Mouse (Mus musculus): ENCODE measurements around the gene Gm10413. TPM values are rescaled to one million over a fixed set of nuclear protein-coding genes. Genes with fewer than 3 reads are reported as not detected.

Gene Gm10413
- polyA plus RNA-seq (2012; rRNA removed; ENCODE audit: low replicate concordance), result not detected in 2 replicates

GRCm38 (mm10) chr14:3394793-3395192 is at the start of gene Gm10413:
Gene Gm10413, plus strand, starts transcription at chr14:3395093.

DNA sequence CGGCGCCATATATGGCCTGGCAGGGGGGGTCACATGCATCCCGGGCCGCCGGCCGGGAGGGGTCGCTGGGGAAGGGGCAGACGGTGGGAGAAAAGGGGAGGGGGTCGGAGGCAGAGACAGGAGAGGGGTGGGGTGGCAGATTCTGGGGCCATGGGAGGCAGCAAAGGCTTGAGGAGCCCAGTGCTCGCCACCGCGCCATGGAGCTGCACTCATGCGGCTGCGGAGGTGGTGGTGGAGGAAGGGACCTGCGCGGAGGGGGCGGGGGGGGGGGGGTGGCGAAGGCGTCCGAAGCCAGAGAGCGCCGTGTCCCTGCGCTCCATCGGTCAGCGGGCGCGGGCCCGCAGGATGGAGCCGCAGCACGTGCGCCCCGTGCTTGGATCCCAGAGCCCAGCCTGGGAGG is 17.4 kb downstream of the Gm10413 start, which contains the start of gene Gm10409:
Gene Gm10409, plus strand, starts transcription at position 301 of the 400 bp plus-strand sequence.

DNA sequence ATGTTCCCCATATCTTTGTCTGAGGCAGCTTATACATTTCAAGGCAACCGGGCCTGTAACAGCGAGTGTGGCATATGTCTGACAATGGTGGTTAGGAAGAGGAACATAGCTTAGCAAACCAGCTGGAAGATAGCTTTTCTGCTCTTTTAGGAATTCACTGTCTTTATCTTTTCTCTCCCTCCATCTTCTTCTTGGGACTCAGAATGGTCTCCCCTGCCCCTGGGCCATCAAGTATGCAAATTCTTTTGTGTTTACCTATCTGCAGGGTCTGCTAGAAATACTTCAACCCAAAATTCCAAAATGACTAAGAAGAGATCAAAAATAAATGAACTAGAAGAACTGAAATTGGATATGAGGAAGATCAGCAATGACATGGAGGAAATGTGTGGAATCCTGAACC is 32.9 kb downstream of the Gm10413 start, which contains the start of gene Gm3005:
Gene Gm3005, plus strand, starts transcription at position 301 of the 400 bp plus-strand sequence.

GRCm38 (mm10) chr14:3449079-3449478 is 54.2 kb downstream of the Gm10413 start, which contains the start of gene Gm10408:
Gene Gm10408, plus strand, starts transcription at chr14:3449379.

Other genes with a start within 250 kb of the Gm10413 start
- not detected in 2 replicates for gene Gm5795, start 206.8 kb upstream of the Gm10413 start, polyA plus RNA-seq (2012; rRNA removed; ENCODE audit: low replicate concordance)
- gene D830030K20Rik, start 186.6 kb upstream of the Gm10413 start, polyA plus RNA-seq (2012; rRNA removed; ENCODE audit: low replicate concordance), result 0.48 and 0.77 TPM in 2 replicates
- gene Gm2956, start 62.5 kb upstream of the Gm10413 start, polyA plus RNA-seq (2012; rRNA removed; ENCODE audit: low replicate concordance), result 0.20 and 0.23 TPM in 2 replicates
- 0.17 TPM in 1 of 2 replicates, not detected in the other for gene Gm10409, start 17.5 kb downstream of the Gm10413 start, polyA plus RNA-seq (2012; rRNA removed; ENCODE audit: low replicate concordance)
- gene Gm3005, start 33.0 kb downstream of the Gm10413 start, polyA plus RNA-seq (2012; rRNA removed; ENCODE audit: low replicate concordance), result 0.15 and 0.32 TPM in 2 replicates
- gene Gm10408, start 54.3 kb downstream of the Gm10413 start, polyA plus RNA-seq (2012; rRNA removed; ENCODE audit: low replicate concordance), result not detected in 2 replicates
- not detected in 2 replicates for gene Gm3012, start 239.4 kb downstream of the Gm10413 start, polyA plus RNA-seq (2012; rRNA removed; ENCODE audit: low replicate concordance)